Mouse (Mus musculus): ENCODE data around the gene Olfr1432. TPM values are rescaled to one million over a fixed set of nuclear protein-coding genes. Genes with fewer than 3 reads are reported as not detected.
"Not testable (repeated sequence)": the region's sequence is repeated elsewhere in the genome, so short reads cannot be mapped to it uniquely, and the experiment has no call there.

The Olfr1432 gene
- not detected in 2 replicates for polyA plus RNA-seq (2015; fragmentation: Nextera tagmentation; extraction: Ambion mirVana)

- not testable (repeated sequence) for H3K4me1 ChIP-seq (replicated peaks); H3K36me3 ChIP-seq; H3K27me3 ChIP-seq; H3K9ac ChIP-seq; ATAC-seq (ENCODE audit: low FRiP score, low read depth); H3K4me3 ChIP-seq; H3K27ac ChIP-seq (replicated peaks); H3K4me2 ChIP-seq; H3K9me3 ChIP-seq
These were observed at the start of gene Olfr1432 for GRCm38 (mm10) chr19:12232496-12232895. Gene Olfr1432, minus strand, starts transcription at chr19:12232596.

- ATAC-seq (ENCODE audit: low FRiP score, low read depth): no peak
- H3K9me3 ChIP-seq: no peaks in the 10 kb centered on the region
- no peaks in the 10 kb centered on the region for H3K4me1 ChIP-seq (replicated peaks)
- no peak within 1 kb of the TSS for H3K4me2 ChIP-seq
- H3K9ac ChIP-seq: no peak within 1 kb of the TSS
- no peaks in the 10 kb centered on the region for H3K27me3 ChIP-seq
- 75% methylated on average over 2 of the region's 2 CpGs for WGBS
- H3K36me3 ChIP-seq: no peaks in the 10 kb centered on the region
- no peak within 1 kb of the TSS for H3K4me3 ChIP-seq
- H3K27ac ChIP-seq (replicated peaks): no peak within 1 kb of the TSS
These were observed 47.2 kb upstream of the Olfr1432 start, which contains the start of gene Olfr1434 for GRCm38 (mm10) chr19:12279554-12279953. Gene Olfr1434, plus strand, starts transcription at chr19:12279854.

- no peak within 1 kb of the TSS for H3K27ac ChIP-seq (replicated peaks)
- H3K4me1 ChIP-seq (replicated peaks): no peaks in the 10 kb centered on the region
- H3K27me3 ChIP-seq: no peaks in the 10 kb centered on the region
- no peak within 1 kb of the TSS for H3K4me3 ChIP-seq
- WGBS: 72% methylated on average over 1 of the region's 1 CpGs
- H3K4me2 ChIP-seq: no peak within 1 kb of the TSS
- no peaks in the 10 kb centered on the region for H3K36me3 ChIP-seq
- no peak for ATAC-seq (ENCODE audit: low FRiP score, low read depth)
- H3K9ac ChIP-seq: no peak within 1 kb of the TSS
- H3K9me3 ChIP-seq: no peaks in the 10 kb centered on the region
These were observed 28.3 kb upstream of the Olfr1432 start, which contains the start of gene Olfr235 for GRCm38 (mm10) chr19:12260732-12261131. Gene Olfr235, plus strand, starts transcription at chr19:12261032.

- H3K36me3 ChIP-seq: no peaks in the 10 kb centered on the region
- no peak for ATAC-seq (ENCODE audit: low FRiP score, low read depth)
These were observed 9.2 kb upstream of the Olfr1432 start, which contains the start of gene Olfr262 for GRCm38 (mm10) chr19:12241559-12241958. Gene Olfr262, minus strand, starts transcription at chr19:12241659.

GRCm38 (mm10) chr19:12200334-12200733 is 32.1 kb downstream of the Olfr1432 start, which contains the start of gene Olfr1431:
Gene Olfr1431, plus strand, starts transcription at chr19:12200634.
- Histone ChIP-seq H3K27ac (replicated peaks) (no peak within 1 kb of the TSS), H3K4me3 (no peak within 1 kb of the TSS), H3K4me1 (replicated peaks) (no peaks in the 10 kb centered on the region), H3K4me2 (no peak within 1 kb of the TSS), H3K9ac (no peak within 1 kb of the TSS), H3K9me3 (no peaks in the 10 kb centered on the region), H3K27me3 (no peaks in the 10 kb centered on the region), H3K36me3 (no peaks in the 10 kb centered on the region)
- ATAC-seq (ENCODE audit: low FRiP score, low read depth): no peak
- 81% methylated on average over 1 of the region's 1 CpGs for WGBS

More at GRCm38 (mm10) chr19:12241559-12241958, 9.2 kb upstream of the Olfr1432 start, which contains the start of gene Olfr262:
- Histone ChIP-seq H3K9ac (no peak within 1 kb of the TSS), H3K9me3 (no peaks in the 10 kb centered on the region), H3K27me3 (no peaks in the 10 kb centered on the region), H3K4me1 (replicated peaks) (no peaks in the 10 kb centered on the region), H3K4me3 (no peak within 1 kb of the TSS), H3K4me2 (no peak within 1 kb of the TSS), H3K27ac (replicated peaks) (no peak within 1 kb of the TSS)
- WGBS: 91% methylated on average over 1 of the region's 1 CpGs

GRCm38 (mm10) chr19:12199076-12199475 is 33.3 kb downstream of the Olfr1432 start:
- H3K36me3 ChIP-seq; H3K4me3 ChIP-seq; ATAC-seq (ENCODE audit: low FRiP score, low read depth); H3K9me3 ChIP-seq; H3K27ac ChIP-seq (replicated peaks); H3K4me1 ChIP-seq (replicated peaks); H3K27me3 ChIP-seq; H3K4me2 ChIP-seq; H3K9ac ChIP-seq: not testable (repeated sequence)
- 82% methylated on average over 4 of the region's 4 CpGs for WGBS

Other genes starting within 250 kb of the Olfr1432 start
- gene Olfr1423, start 191.3 kb downstream of the Olfr1432 start, polyA plus RNA-seq (2015; fragmentation: Nextera tagmentation; extraction: Ambion mirVana): not detected in 2 replicates
- gene Olfr1424, start 169.9 kb downstream of the Olfr1432 start, polyA plus RNA-seq (2015; fragmentation: Nextera tagmentation; extraction: Ambion mirVana): not detected in 2 replicates
- not detected in 2 replicates for gene Olfr1425, start 154.9 kb downstream of the Olfr1432 start, polyA plus RNA-seq (2015; fragmentation: Nextera tagmentation; extraction: Ambion mirVana)
- gene Olfr1426, start 140.6 kb downstream of the Olfr1432 start, polyA plus RNA-seq (2015; fragmentation: Nextera tagmentation; extraction: Ambion mirVana): not detected in 2 replicates
- not detected in 2 replicates for gene Olfr1427, start 129.3 kb downstream of the Olfr1432 start, polyA plus RNA-seq (2015; fragmentation: Nextera tagmentation; extraction: Ambion mirVana)
- gene Olfr1428, start 116.7 kb downstream of the Olfr1432 start, polyA plus RNA-seq (2015; fragmentation: Nextera tagmentation; extraction: Ambion mirVana): not detected in 2 replicates
- gene Olfr76, start 109.4 kb downstream of the Olfr1432 start, polyA plus RNA-seq (2015; fragmentation: Nextera tagmentation; extraction: Ambion mirVana): not detected in 2 replicates
- not detected in 2 replicates for gene Olfr1555-ps1, start 62.5 kb downstream of the Olfr1432 start, polyA plus RNA-seq (2015; fragmentation: Nextera tagmentation; extraction: Ambion mirVana)
- not detected in 2 replicates for gene Olfr1431, start 32.0 kb downstream of the Olfr1432 start, polyA plus RNA-seq (2015; fragmentation: Nextera tagmentation; extraction: Ambion mirVana)
- not detected in 2 replicates for gene Olfr262, start 9.1 kb upstream of the Olfr1432 start, polyA plus RNA-seq (2015; fragmentation: Nextera tagmentation; extraction: Ambion mirVana)
- gene Olfr235, start 28.4 kb upstream of the Olfr1432 start, polyA plus RNA-seq (2015; fragmentation: Nextera tagmentation; extraction: Ambion mirVana): not detected in 2 replicates
- gene Olfr1434, start 47.3 kb upstream of the Olfr1432 start, polyA plus RNA-seq (2015; fragmentation: Nextera tagmentation; extraction: Ambion mirVana): not detected in 2 replicates
- gene Olfr1436, start 66.5 kb upstream of the Olfr1432 start, polyA plus RNA-seq (2015; fragmentation: Nextera tagmentation; extraction: Ambion mirVana): not detected in 2 replicates
- not detected in 2 replicates for gene Olfr1437, start 92.5 kb upstream of the Olfr1432 start, polyA plus RNA-seq (2015; fragmentation: Nextera tagmentation; extraction: Ambion mirVana)
- not detected in 2 replicates for gene Olfr1438-ps1, start 103.3 kb upstream of the Olfr1432 start, polyA plus RNA-seq (2015; fragmentation: Nextera tagmentation; extraction: Ambion mirVana)
- gene Olfr1440, start 154.7 kb upstream of the Olfr1432 start, polyA plus RNA-seq (2015; fragmentation: Nextera tagmentation; extraction: Ambion mirVana): not detected in 2 replicates
- not detected in 2 replicates for gene Olfr1441, start 184.8 kb upstream of the Olfr1432 start, polyA plus RNA-seq (2015; fragmentation: Nextera tagmentation; extraction: Ambion mirVana)
- gene Pfpl, start 195.3 kb upstream of the Olfr1432 start, polyA plus RNA-seq (2015; fragmentation: Nextera tagmentation; extraction: Ambion mirVana): not detected in 2 replicates
- gene Mpeg1, start 228.2 kb upstream of the Olfr1432 start, polyA plus RNA-seq (2015; fragmentation: Nextera tagmentation; extraction: Ambion mirVana): 0.61 and 0.88 TPM in 2 replicates